Mouse (Mus musculus) lung, postnatal 0 days (tissue): ENCODE data around the gene Mdh1. TPM values are rescaled to one million over a fixed set of nuclear protein-coding genes. Genes with fewer than 3 reads are reported as not detected.
"Not testable (repeated sequence)": the region's sequence is repeated elsewhere in the genome, so short reads cannot be mapped to it uniquely, and the experiment has no call there.

Experiments used
- ATAC-seq: fragments of 200-750 bp; cut with Nextera tagmentation; 2 replicates; pipeline ENCODE4 v1.8.0; 2017; ENCODE audit warnings: moderate library complexity
- DNase-seq: peaks from one replicate; pipeline ENCODE4 v3.0.0-alpha.2; 2016; ENCODE audit warnings: low spot score
- H3K27ac ChIP-seq: fragments of 300-500 bp; sonication (generic); 2 replicates; pipeline ENCODE4 v1.5.1; 2014; ENCODE audit warnings: antibody characterized with exemption, mild to moderate bottlenecking, low read length, mixed read lengths
- H3K27me3 ChIP-seq: fragments of 300-500 bp; sonication (generic); replicated peaks from 2 replicates; pipeline ENCODE4 v1.6.1; 2014; ENCODE audit warnings: low read length, mixed read lengths; ENCODE audit not compliant: insufficient read depth
- H3K36me3 ChIP-seq: fragments of 300-500 bp; sonication (generic); 2 replicates; pipeline ENCODE4 v1.6.1; 2014; ENCODE audit warnings: low read length, mixed read lengths; ENCODE audit not compliant: insufficient read depth
- H3K4me1 ChIP-seq: fragments of 300-500 bp; sonication (generic); 2 replicates; pipeline ENCODE4 v1.6.1; 2014; ENCODE audit warnings: antibody characterized with exemption, low read depth, low read length, mixed read lengths; ENCODE audit not compliant: insufficient read depth
- H3K4me2 ChIP-seq: fragments of 300-500 bp; sonication (generic); replicated peaks from 2 replicates; pipeline ENCODE4 v1.6.1; 2014; ENCODE audit warnings: low read depth, mild to moderate bottlenecking, low read length, moderate library complexity, mixed read lengths
- H3K4me3 ChIP-seq: fragments of 300-500 bp; sonication (generic); 2 replicates; pipeline ENCODE4 v1.5.1; 2014; ENCODE audit warnings: low read depth, low read length
- H3K9ac ChIP-seq: fragments of 300-500 bp; sonication (generic); replicated peaks from 2 replicates; pipeline ENCODE4 v1.6.1; 2014; ENCODE audit warnings: low read depth, mild to moderate bottlenecking
- H3K9me3 ChIP-seq: fragments of 300-500 bp; sonication (generic); 2 replicates; pipeline ENCODE4 v1.6.1; 2016; ENCODE audit warnings: low read length, mixed read lengths
- CTCF ChIP-seq: IDR thresholded peaks from 2 replicates; pipeline ENCODE4 v1.5.1; 2016; ENCODE audit warnings: antibody characterized with exemption, mild to moderate bottlenecking
- EP300 ChIP-seq: IDR thresholded peaks from 2 replicates; pipeline ENCODE4 v1.6.1; 2016; ENCODE audit warnings: antibody characterized with exemption, mild to moderate bottlenecking, control low read depth
- WGBS: fragments of 180-500 bp; shearing (Covaris S2); extraction: QIAGEN DNeasy Blood & Tissue Kit; methylation state at CpG from one replicate; pipeline ENCODE4 v1.1.7; 2014; 5-methylcytosine and 5-hydroxymethylcytosine counted together
- polyA plus RNA-seq: library from polyadenylated mRNA; unstranded; fragments of >200 nt; fragmentation: Nextera tagmentation; extraction: Ambion mirVana; gene quantifications from 2 replicates; pipeline ENCODE4 v1.2.1, GENCODE M21; 2015

The Mdh1 gene
- polyA plus RNA-seq, 1 experiment from 2014 or later: 205 TPM

- no peaks in the 10 kb centered on the region for H3K36me3 ChIP-seq
- no peak for DNase-seq
- no peak for ATAC-seq
- no peaks in the 10 kb centered on the region for H3K4me1 ChIP-seq
- TF ChIP-seq EP300 (no peak), CTCF (no peak)
- H3K27ac ChIP-seq: no peak overlapping the region
- 30% methylated on average over 2 of the region's 2 CpGs for WGBS
- no peak overlapping the region for H3K9ac ChIP-seq
- no peak overlapping the region for H3K4me2 ChIP-seq
- no peaks in the 10 kb centered on the region for H3K9me3 ChIP-seq
- H3K27me3 ChIP-seq: no peaks in the 10 kb centered on the region
- H3K4me3 ChIP-seq: no peak overlapping the region
Measured at GRCm38 (mm10) chr11:21540072-21540471, 32.1 kb downstream of the Mdh1 start.

GRCm38 (mm10) chr11:21530856-21531255, 41.3 kb downstream of the Mdh1 start:
- H3K36me3 ChIP-seq, H3K4me1 ChIP-seq, H3K4me3 ChIP-seq, H3K27me3 ChIP-seq, H3K9me3 ChIP-seq, ATAC-seq, DNase-seq, H3K9ac ChIP-seq, H3K27ac ChIP-seq, H3K4me2 ChIP-seq: not testable (repeated sequence)
- 85% methylated on average over 2 of the region's 2 CpGs for WGBS

- WGBS: 35% methylated on average over 2 of the region's 2 CpGs
- Histone ChIP-seq H3K27ac (no peak overlapping the region), H3K27me3 (no peaks in the 10 kb centered on the region), H3K4me3 (no peak overlapping the region), H3K9me3 (no peaks in the 10 kb centered on the region), H3K4me2 (no peak overlapping the region), H3K9ac (no peak overlapping the region), H3K36me3 (no peaks in the 10 kb centered on the region), H3K4me1 (no peaks in the 10 kb centered on the region)
- TF ChIP-seq CTCF: no peak
- TF ChIP-seq EP300: no peak
- DNase-seq: no peak
- no peak for ATAC-seq
Measured at GRCm38 (mm10) chr11:21528676-21529394, 43.3 kb downstream of the Mdh1 start.

- H3K4me2 ChIP-seq: no peak overlapping the region
- H3K36me3 ChIP-seq: no peaks in the 10 kb centered on the region
- H3K4me3 ChIP-seq: no peak overlapping the region
- H3K4me1 ChIP-seq: no peaks in the 10 kb centered on the region
- WGBS: 81% methylated on average over 9 of the region's 9 CpGs
- no peak for ATAC-seq
- no peaks in the 10 kb centered on the region for H3K27me3 ChIP-seq
- no peak overlapping the region for H3K9ac ChIP-seq
- no peak overlapping the region for H3K27ac ChIP-seq
- no peaks in the 10 kb centered on the region for H3K9me3 ChIP-seq
- TF ChIP-seq CTCF (no peak), EP300 (no peak)
- no peak for DNase-seq
Measured at GRCm38 (mm10) chr11:21517726-21518125, 54.4 kb downstream of the Mdh1 start.

GRCm38 (mm10) chr11:21516396-21516795, 55.8 kb downstream of the Mdh1 start:
- not testable (repeated sequence) for H3K27me3 ChIP-seq, H3K4me1 ChIP-seq, H3K4me2 ChIP-seq, H3K9ac ChIP-seq, H3K27ac ChIP-seq, H3K4me3 ChIP-seq, H3K36me3 ChIP-seq, H3K9me3 ChIP-seq, DNase-seq, ATAC-seq
- WGBS: 90% methylated on average over 1 of the region's 1 CpGs

- ATAC-seq, H3K4me2 ChIP-seq, H3K27me3 ChIP-seq, H3K9ac ChIP-seq, DNase-seq, H3K4me3 ChIP-seq, H3K4me1 ChIP-seq, H3K9me3 ChIP-seq, H3K27ac ChIP-seq, H3K36me3 ChIP-seq: not testable (repeated sequence)
- 72% methylated on average over 1 of the region's 1 CpGs for WGBS
Measured at GRCm38 (mm10) chr11:21510577-21510976, 61.6 kb downstream of the Mdh1 start.

GRCm38 (mm10) chr11:21508713-21509112, 63.5 kb downstream of the Mdh1 start:
- not testable (repeated sequence) for ATAC-seq, H3K4me1 ChIP-seq, H3K4me2 ChIP-seq, H3K4me3 ChIP-seq, H3K36me3 ChIP-seq, H3K9ac ChIP-seq, H3K27ac ChIP-seq, H3K27me3 ChIP-seq, DNase-seq, H3K9me3 ChIP-seq
- WGBS: 68% methylated on average over 1 of the region's 1 CpGs

GRCm38 (mm10) chr11:21507073-21507472, 65.1 kb downstream of the Mdh1 start:
- H3K4me3 ChIP-seq, H3K27me3 ChIP-seq, H3K9me3 ChIP-seq, H3K36me3 ChIP-seq, H3K9ac ChIP-seq, H3K4me1 ChIP-seq, H3K4me2 ChIP-seq, DNase-seq, ATAC-seq, H3K27ac ChIP-seq: not testable (repeated sequence)
- WGBS: 83% methylated on average over 5 of the region's 5 CpGs
